Mouse (Mus musculus) heart, postnatal 25 days (tissue): ENCODE measurements at regions not wholly inside any gene's neighbourhood (a gene's known extent, or its start where the extent isn't known, plus 50 kb on each side); places are given as distances from the start of the nearest gene placed in this dataset.

Source experiments
- DNase-seq: peaks from one replicate; pipeline ENCODE4 v3.0.0; 2022; ENCODE audit warnings: low spot score
- intact Hi-C: fragments of 180-260 bp; cut with DNase I; formaldehyde crosslinking; loops from one replicate; pipeline ENCODE4 v1.15.1; 2025

- intact Hi-C loops = loop anchor here (5.0 kb wide), 3 partner anchors 40 to 165 kb away; no protein-coding TSS in a partner anchor
- DNase-seq = no peak
These were observed 115.8 kb upstream of the Serp2 start for GRCm38 (mm10) chr14:76672442-76672841.

GRCm38 (mm10) chr14:76671023-76671422, 114.3 kb upstream of the Serp2 start:
- no peak for DNase-seq
- intact Hi-C loops = loop anchor here (5.0 kb wide), 3 partner anchors 39 to 164 kb away; no protein-coding TSS in a partner anchor

DNA sequence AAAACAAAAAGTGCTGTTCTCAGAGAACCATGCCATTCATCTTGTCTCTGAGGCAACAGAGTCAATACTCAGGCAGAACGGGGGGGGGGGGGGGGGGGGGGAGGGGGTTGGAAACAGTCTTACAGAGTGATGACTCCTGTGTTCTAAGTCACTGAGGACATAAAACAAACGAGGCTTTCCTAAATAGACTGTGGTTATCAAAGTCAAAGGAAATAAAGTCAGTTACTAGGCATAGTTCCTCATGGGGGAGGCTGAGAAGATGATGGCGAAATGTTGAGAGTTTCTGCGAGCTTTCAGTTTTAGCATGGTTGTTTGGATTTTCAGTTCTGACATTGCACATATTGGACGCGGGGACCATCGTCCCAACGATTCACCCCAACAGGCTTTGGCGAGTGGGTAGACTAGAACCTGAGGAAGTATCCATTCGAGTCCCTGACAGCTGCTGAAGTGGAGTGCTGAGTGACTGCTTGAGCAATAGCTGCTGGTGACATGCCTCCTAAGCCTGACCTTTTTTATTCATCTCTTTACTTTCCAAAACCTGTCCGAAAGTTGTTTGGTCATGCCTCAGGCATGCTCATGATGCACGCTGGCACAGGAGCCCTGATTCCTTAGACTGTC, 109.2 kb upstream of the Serp2 start:
- intact Hi-C loops = no loop called here
- no peak for DNase-seq

GRCm38 (mm10) chr14:76664586-76665508, 108.2 kb upstream of the Serp2 start:
- DNase-seq = no peak
- intact Hi-C loops = no loop called here

DNA sequence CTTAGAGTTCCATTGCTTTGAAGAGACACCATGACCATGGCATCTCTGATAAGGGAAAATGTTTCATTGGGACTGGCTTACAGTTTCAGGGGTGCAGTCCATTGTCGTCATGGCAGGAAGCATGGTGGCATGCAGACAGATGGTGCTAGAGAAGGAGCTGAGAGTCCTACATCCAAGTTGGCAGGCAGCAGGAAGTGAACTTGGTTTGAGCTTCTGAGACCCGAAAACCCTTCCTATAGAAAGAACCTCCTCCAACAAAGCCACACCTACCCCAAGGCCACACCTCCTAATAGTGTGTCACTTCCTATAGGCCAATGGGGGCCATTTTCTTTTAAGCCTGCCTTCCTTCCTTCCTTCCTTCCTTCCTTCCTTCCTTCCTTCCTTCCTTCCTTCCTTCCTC, 107.1 kb upstream of the Serp2 start:
- intact Hi-C loops = no loop called here
- DNase-seq = no peak

DNA sequence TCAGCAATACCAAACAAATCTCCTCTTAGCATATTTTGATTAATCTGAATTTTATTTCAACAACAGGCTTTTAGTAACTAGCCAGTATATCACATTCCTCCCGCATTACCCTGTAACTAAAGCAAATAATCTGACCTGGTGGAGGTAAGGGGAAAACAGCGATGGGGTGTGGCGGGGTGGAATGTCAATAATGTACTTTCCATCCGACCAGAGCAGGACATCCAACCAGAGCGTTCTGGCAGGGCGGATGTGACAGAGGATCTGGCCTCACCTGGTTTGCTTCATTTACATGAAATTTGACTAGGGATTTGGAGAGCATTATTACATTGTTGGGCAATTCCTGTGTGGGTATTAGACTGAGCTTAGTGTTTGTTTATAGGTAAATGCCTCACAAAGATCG, 106.2 kb upstream of the Serp2 start:
- intact Hi-C loops = no loop called here

GRCm38 (mm10) chr14:76660906-76661305, 104.2 kb upstream of the Serp2 start:
- no peak for DNase-seq
- intact Hi-C loops = no loop called here

More for the DNA sequence above, 106.2 kb upstream of the Serp2 start:
- DNase-seq = no peak

- intact Hi-C loops = no loop called here
- DNase-seq = no peak
These were observed 102.3 kb upstream of the Serp2 start for GRCm38 (mm10) chr14:76658952-76659502.

- intact Hi-C loops = loop anchor here (2.0 kb wide), 1 partner anchor 31 kb away; no protein-coding TSS in a partner anchor
- no peak for DNase-seq
These were observed 101.3 kb upstream of the Serp2 start for GRCm38 (mm10) chr14:76657784-76658610.

- no peak for DNase-seq
- intact Hi-C loops = loop anchor here (2.0 kb wide), 1 partner anchor 31 kb away; no protein-coding TSS in a partner anchor
These were observed 100.7 kb upstream of the Serp2 start for GRCm38 (mm10) chr14:76657375-76657774.

DNA sequence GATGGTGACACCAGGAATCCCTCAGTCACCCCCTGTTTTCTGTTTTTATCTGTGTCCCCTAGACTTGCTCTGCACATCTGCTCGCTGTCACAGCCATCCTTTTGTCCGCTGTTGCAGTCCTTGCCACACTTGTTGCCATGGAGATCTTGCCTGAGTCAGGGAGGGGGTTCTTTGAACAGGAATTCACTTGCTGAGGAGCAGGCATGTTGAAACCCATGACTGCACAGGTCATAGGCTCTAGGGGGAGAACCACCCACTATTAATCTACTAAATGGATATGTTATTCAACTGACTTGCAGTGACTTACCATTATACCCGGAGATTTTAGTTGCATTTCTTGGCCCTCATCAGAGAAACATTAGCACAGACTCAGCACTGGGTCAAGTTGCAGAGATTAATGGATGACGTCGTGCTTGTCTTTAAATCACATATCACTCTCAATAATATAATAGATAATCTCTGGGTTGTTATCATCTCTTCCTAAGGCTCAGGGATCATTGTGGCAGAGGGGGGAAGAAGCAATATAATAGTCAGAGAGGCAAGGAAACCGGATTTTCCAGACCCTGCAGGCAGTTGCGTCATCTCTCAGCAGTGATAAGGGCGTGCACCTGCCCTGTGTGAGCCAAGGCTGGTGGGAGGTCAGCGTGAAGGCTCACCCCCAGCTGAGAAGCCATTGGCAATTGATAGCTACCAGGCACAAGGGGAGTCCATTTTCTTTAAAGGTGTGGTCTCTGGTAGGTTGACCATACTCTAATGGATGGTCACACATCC, 95.9 kb upstream of the Serp2 start:
- intact Hi-C loops = no loop called here
- no peak for DNase-seq

DNA sequence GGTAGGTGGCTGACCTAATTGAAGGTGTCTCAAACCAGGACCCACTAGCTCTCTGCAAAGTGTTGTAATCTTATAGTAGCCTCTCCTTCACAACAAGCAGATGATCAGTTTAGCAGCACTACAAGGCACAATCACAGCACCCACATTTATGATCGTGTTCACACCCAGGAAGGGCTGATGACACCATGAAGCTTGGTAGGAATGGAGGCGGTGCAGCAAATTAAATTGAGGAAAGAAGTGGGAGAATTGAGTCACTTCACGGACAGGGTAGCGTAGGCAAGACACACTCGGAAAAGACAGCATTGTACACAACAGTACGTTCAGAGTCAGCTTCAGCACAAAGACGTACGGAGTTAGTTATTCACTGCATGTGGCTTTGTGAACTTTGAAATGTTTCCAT, 94.4 kb upstream of the Serp2 start:
- intact Hi-C loops = no loop called here
- no peak for DNase-seq

- intact Hi-C loops = no loop called here
- DNase-seq = no peak
These were observed 93.2 kb upstream of the Serp2 start for GRCm38 (mm10) chr14:76649927-76650326.

DNA sequence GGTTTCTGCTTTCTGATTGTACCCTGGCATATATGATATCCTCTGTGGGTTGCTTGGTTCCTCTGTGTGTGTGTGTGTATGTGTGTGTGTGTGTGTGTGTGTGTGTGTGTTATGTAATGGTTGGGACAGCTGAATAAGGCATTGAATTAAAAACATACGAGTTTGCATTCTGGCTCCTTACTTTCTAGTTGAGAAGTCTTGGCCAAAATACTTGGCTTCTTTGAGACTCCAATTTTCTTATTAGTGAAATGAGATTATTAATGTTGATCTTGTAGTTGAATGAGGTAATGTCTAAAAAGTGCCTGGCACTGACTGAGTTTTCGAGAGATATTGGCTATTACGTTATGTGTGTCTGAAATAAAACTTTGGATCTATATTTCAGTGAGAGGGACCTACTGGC, 88.0 kb upstream of the Serp2 start:
- no peak for DNase-seq
- intact Hi-C loops = no loop called here

- intact Hi-C loops = no loop called here
- DNase-seq = no peak
These were observed 85.3 kb upstream of the Serp2 start for GRCm38 (mm10) chr14:76641752-76642529.

GRCm38 (mm10) chr14:76633170-76633569, 76.5 kb upstream of the Serp2 start:
- DNase-seq = no peak
- intact Hi-C loops = loop anchor here (5.0 kb wide), 2 partner anchors 39 to 99 kb away; no protein-coding TSS in a partner anchor

DNA sequence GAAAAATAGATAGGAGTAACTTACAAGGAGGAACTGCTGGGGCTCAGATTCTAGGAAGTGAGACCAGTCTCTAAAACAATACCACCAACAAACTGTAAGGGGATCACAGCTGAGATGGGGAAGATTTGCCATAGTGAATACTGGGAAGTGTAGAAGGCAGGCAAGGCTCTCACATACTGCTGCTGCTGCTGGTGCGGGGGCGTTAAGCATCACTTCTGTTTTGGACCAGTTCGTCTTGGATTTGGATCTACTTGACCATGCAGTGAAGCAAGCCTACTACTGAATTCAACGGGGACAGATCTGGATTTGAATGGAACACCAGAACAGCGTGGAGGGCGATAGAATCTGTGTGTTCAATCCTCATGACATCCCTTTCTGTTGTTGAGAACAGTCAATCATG, 76.1 kb upstream of the Serp2 start:
- intact Hi-C loops = loop anchor here (5.0 kb wide), 2 partner anchors 40 to 100 kb away; no protein-coding TSS in a partner anchor
- DNase-seq = no peak

- DNase-seq = no peak
- intact Hi-C loops = loop anchor here (5.0 kb wide), 2 partner anchors 41 to 101 kb away; no protein-coding TSS in a partner anchor
These were observed 75.1 kb upstream of the Serp2 start for GRCm38 (mm10) chr14:76631740-76632139.
